Mouse (Mus musculus) right cerebral cortex, postnatal 14 days (tissue): Measurements from ENCODE around the gene Rnf157.

ENCODE experiments used
- DNase-seq: peaks from one replicate; pipeline ENCODE4 v3.0.0; 2022

Gene Rnf157

DNA sequence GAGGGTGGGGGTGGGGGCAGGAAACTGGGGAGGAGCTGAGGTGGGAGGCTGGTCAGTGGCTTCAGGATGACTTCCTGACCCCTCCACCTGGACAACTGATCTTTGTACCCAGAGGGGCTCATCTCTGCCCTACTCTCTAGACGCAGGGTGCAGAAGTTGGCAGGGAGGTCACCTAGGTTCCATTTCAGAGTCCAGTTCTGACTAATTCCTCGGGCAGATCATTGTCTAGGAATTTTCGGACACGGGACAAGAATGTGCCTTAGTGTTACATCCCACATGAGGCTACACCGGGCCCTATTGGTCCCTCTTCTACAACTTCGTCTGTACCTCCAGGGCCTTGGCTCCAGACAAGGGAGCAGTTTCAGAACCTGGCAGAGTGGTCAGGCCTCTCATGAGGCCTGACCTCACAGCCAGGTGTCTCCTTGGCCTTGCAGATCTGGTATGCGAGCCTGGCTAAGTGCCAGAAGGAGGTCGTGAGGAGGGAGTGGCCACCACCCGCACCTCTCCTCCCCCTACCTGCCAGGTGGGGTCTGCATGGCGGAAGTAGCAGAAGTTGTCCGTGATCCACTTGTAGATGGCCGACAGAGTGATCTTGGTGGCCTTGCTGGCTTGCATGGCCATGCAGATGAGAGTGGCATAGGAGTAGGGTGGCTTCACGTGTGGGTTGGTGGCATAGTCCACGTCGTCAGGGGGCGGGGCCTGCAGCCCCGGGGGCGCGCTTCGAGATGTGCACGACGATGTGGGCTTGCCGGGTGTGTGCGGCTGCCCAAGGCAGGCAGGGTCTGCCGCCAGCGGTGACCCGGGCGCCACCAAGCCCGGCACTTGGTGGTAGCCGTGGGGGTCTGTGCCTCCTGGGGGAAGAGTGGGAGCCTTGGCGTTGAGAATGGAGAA lies 79.1 kb downstream of the Rnf157 start:
- no peak for DNase-seq

DNA sequence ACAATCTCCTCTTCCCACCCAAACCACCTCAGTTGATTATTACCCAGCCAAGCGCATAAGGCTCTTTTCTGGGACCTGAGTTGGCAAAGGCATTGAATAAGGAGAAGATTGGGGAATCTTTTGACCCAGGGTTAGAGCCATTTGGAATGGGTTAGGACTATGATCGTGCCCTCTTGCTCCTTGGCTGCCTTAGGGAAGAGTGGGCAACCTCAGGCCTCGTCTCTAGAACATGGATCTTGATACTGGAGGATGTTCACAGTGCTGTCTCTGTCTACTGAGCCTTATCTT lies 79.9 kb downstream of the Rnf157 start:
- no peak for DNase-seq

- peak; percentile 57 for DNase-seq
Observed at GRCm38 (mm10) chr11:116332232-116332982, 80.4 kb downstream of the Rnf157 start.

DNA sequence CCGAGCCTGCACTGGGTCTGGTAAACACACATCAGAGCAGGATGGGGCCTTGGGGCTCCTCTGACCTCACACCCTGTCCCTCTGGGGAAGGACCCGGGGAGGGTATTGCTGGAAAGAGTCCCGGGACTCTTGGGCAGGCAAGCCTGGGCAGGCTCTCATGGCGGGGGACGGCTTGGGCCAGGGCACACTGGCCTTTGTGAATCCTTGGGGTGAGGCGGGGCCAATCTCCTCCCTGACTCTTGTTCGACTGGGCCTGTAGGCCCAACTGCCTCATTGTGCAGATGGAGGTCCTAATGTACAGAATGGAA lies 82.7 kb downstream of the Rnf157 start:
- DNase-seq = no peak

DNA sequence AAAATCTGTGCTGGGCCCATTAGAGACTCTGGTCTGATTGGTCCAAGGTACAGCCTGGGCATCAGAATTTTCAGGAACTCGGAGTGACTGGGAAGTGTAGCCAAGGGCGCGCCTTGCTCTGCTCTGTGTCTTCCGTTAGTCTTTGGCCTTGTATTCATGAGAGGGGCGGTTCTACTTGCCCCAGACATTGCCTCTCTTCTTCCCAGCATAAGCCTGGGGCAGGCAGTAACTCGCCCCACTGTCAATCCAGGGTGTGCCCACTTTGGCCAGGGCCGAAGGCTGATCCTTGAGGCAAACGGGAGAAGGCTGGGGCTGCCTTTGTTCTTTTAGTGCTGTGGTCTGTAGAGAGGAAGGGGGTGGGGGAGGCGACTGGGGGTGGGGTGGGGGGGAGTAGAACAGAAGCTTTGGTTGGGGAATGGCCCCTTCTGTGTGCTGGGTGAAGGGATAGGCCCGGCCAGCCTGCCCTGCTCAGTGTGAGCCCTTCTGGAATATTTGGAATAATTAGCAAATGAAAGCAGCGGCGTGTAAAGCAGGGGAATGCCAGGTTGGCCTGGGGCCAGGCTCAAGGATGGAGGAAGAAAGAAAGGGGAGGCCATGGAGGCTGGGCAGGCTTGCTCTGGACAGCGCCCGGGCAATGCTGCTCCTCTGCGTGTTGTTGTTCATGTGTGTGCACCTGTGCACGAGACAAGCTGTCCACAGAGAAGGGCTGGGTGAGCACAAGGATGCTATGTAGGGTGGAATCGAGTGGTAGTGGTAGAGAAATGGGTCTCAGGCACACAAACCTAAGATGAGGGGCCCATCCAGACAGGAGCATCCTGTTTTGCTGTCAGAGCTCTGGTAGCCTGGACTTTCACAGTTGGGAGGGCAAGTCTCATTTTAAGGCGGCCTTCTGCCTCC lies 83.3 kb downstream of the Rnf157 start:
- DNase-seq = no peak

DNA sequence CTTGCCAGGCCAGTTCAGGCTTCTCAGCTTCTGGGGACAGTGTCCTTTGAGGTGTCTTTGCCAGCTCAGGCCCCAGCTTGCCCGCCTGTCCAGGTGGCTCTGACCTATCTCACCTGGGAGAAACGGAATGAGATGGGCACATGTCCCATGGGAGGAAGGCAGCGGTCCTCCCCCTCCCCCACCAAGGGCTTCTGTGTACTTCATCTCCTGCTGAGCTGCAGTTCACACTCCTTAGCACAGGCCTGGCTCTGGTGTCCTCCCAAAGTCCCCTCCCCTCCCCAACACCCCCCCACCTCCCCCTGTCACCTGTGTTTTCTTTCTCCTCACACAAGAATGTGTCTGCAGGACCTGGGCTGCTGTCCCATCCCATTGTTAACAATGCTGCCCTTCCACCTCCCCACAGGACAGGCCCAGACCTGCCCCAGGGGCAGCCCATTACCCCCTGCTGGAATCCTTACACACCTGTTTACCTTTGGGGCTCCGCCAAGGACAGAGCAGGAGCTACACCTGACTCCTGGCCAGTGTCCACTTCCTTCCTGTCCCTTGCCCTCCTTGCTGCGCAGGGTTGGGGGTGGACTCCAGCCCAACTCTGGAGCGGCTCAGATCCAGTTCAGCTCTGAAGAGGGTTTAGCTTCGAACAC lies 85.7 kb downstream of the Rnf157 start:
- no peak for DNase-seq

GRCm38 (mm10) chr11:116318719-116319659 lies 93.8 kb downstream of the Rnf157 start:
- peak; percentile 93 for DNase-seq

GRCm38 (mm10) chr11:116312359-116312758 lies 100.5 kb downstream of the Rnf157 start:
- DNase-seq = no peak

DNA sequence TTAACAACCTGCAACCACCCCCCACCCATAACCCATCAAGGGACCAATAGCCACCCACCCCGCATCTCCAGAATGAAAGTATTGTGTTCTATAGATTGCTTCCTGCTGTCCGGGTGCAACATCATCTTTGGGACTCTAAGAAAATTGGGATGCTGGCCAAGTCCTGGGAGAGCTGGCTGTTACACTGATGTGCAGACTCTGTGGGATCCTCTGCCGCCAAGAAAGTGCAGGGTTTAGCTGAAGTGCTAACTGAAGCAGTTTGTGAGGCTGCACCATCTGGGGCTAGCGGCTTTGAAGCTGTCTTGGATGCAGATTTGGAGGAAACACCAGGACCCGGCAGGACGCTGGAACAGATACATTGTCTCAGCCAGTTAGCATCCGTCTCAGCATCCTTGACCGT lies 101.7 kb downstream of the Rnf157 start:
- DNase-seq = peak; percentile 41

DNA sequence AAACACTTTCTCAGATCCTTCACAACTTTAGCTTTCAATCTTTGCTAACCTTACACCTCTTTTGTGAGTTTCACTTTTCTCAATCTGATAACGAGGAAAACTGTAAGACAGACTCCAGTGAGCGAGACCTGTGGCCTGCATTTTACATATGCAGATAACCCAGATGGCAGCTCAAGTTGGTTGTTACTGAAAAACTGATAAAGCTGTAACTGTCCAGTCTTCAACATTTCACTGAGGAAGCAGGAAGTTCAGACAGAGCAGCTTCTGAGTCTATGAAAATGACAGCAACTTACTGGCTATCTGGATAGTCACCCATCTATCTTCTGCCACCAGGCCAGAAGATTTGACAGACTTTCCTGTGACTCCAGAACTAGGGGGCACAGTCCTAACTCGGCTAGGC lies 103.2 kb downstream of the Rnf157 start:
- DNase-seq = no peak

DNA sequence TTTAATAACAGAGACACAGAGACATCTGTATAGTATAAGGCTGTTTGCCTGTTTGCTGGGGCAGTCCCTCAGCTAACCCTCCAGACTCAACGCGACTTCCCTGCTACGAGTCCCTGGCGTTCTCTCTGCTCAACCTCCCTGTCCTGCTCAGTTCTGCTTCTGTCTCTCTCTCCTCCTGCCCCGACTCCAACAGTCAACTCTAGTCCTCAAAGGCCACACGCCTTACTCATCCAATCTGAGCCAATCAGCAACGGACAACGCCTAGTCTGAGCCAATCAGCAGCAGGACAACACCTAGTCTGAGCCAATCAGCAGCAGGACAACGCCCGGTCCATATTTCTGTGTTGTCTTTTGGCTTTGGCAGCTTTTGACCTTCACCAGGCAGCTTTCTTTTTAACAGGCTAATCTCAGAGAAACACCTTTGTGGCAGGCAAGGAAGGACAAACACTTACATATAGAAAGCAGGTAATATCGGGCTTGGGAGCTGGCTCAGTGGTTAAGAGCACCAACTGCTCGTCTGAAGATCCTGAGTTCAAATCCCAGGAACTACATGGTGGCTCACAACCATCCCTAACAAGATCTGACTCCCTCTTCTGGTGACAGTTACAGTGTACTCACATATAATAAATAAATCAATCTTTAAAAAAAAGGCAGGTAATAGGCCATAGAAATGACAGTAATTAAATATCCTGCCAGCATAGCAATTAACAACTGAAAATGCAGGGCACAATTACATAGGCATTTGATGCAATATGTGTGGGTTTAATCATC lies 104.9 kb downstream of the Rnf157 start:
- no peak for DNase-seq

DNA sequence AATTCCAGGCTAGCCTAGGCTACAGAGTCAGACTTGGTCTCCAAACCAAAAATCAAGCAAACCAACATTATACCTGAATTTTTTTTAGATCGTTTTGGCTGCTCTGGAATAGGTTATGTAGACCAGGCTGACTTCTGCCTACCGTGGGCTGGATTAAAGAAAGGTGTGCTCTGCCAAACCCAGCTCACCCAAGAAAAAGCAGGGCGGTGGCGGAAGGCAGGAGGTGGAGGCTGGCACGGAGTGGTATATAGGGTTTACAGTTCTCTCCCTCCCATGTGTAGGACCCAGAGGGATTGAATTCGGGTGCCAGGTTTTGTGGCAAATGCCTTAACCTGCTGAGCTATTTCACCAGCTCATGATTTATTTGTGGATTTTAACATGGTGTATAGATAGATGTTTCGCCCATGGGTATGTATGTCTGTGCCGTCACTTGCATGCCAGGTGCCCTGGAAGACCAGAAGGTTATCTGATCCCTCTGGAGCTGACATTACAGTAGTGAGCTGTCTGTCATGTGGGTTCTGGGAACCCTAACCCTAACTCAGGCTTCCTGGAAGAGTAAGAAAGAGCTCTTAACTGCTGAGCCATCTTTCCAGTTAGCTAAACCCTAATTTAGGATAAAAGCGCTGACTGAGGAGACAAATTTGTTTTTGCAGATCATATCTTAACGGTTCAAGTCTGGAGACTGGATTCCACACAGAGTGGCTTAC lies 105.7 kb downstream of the Rnf157 start, which contains the start of gene Exoc7:
Exoc7 (minus strand) TSS at position 215 of the 707 bp plus-strand sequence.
- DNase-seq = no peak

- DNase-seq = peak; percentile 93
Observed at GRCm38 (mm10) chr11:116306126-116306982, 106.5 kb downstream of the Rnf157 start.

- DNase-seq = no peak
Observed at GRCm38 (mm10) chr11:116305423-116305822, 107.4 kb downstream of the Rnf157 start.

- no peak for DNase-seq
Observed at GRCm38 (mm10) chr11:116298621-116299020, 114.2 kb downstream of the Rnf157 start.

- no peak for DNase-seq
Observed at GRCm38 (mm10) chr11:116298221-116298620, 114.6 kb downstream of the Rnf157 start.

GRCm38 (mm10) chr11:116297017-116297416 lies 115.8 kb downstream of the Rnf157 start:
- DNase-seq = no peak

- no peak for DNase-seq
Observed at GRCm38 (mm10) chr11:116296191-116296734, 116.6 kb downstream of the Rnf157 start.

GRCm38 (mm10) chr11:116294319-116294718 lies 118.5 kb downstream of the Rnf157 start:
- DNase-seq = peak; percentile 53
